Mouse (Mus musculus): ENCODE results near the gene Sh3rf1. TPM values are rescaled to one million over a fixed set of nuclear protein-coding genes. Genes with fewer than 3 reads are reported as not detected.

Gene Sh3rf1
- polyA plus RNA-seq, 1 experiment from 2014 or later: 8.6 TPM

DNA sequence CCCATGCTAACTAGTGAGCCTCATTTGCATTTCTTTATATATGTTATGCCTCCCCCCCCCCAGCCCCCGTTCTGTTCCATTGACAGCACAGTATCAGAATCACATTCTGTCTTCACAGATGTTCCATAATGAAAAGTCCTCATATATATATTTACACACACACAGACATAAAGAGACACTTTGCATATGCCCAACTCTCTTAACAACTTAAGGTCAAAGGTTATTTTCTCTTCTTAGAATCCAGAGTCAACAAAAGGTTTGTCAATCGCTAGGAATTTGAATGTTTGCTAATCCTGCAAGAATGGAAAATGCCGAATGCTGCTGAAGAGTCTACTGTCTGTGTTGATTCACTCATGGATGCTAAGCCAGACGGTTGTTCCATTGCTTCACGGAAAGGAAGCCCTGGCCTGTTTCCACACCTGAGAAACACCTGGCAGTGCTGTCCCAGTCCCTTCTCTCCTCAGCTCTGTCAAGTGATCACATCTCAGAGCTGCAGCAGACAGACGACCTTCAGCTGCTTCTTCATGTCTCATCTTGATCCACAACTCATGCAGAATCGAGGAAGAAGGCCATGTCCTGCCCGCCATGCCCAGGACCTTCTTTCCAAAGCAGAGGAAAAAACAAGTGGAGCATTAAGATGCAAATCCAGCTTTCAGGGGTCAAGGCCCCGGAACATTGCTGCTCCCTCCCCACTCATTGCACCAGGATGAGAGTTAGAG is 213.1 kb downstream of the Sh3rf1 start:
- Histone ChIP-seq H3K36me3 (ENCODE audit: control insufficient read depth, insufficient read depth, low read length) (no peaks in the 10 kb centered on the region), H3K27me3 (ENCODE audit: control insufficient read depth, insufficient read depth, low read length) (no peaks in the 10 kb centered on the region), H3K4me2 (ENCODE audit: low read depth, severe bottlenecking) (no peak overlapping the region), H3K27ac (replicated peaks; ENCODE audit: low read depth, low read length) (no peak overlapping the region), H3K9ac (ENCODE audit: low read length) (no peak overlapping the region), H3K4me1 (ENCODE audit: control insufficient read depth, insufficient read depth, low read length) (no peaks in the 10 kb centered on the region), H3K9me3 (ENCODE audit: control insufficient read depth, low read length) (no peaks in the 10 kb centered on the region), H3K4me3 (ENCODE audit: low read depth, low read length) (no peak overlapping the region)
- no peak for ATAC-seq (ENCODE audit: insufficient number of reproducible peaks, low FRiP score, low TSS enrichment, low read depth)
- no peak for DNase-seq (ENCODE audit: low spot score)
- 66% methylated on average over 9 of the region's 9 CpGs for whole genome bisulfite sequencing

DNA sequence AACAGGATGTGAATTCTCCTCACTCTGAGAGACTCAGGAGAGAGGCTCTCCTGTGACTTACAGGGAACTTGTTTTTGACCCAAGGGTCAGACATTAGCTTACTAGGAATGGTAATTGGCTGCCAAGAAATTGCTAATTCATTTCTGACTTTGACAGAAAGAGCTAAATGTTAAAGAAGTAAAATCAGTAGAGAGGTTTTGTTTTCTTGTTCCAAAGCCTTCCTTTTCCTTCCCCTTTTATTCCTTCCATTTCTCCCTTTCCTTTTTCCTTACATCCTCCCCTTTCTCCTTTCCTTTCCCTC is 213.6 kb downstream of the Sh3rf1 start:
- ATAC-seq (ENCODE audit: insufficient number of reproducible peaks, low FRiP score, low TSS enrichment, low read depth) (no peak), DNase-seq (ENCODE audit: low spot score) (no peak)
- Histone ChIP-seq H3K4me2 (ENCODE audit: low read depth, severe bottlenecking) (no peak overlapping the region), H3K27me3 (ENCODE audit: control insufficient read depth, insufficient read depth, low read length) (no peaks in the 10 kb centered on the region), H3K27ac (replicated peaks; ENCODE audit: low read depth, low read length) (no peak overlapping the region), H3K9ac (ENCODE audit: low read length) (no peak overlapping the region), H3K4me1 (ENCODE audit: control insufficient read depth, insufficient read depth, low read length) (no peaks in the 10 kb centered on the region), H3K4me3 (ENCODE audit: low read depth, low read length) (no peak overlapping the region), H3K36me3 (ENCODE audit: control insufficient read depth, insufficient read depth, low read length) (no peaks in the 10 kb centered on the region), H3K9me3 (ENCODE audit: control insufficient read depth, low read length) (no peaks in the 10 kb centered on the region)

DNA sequence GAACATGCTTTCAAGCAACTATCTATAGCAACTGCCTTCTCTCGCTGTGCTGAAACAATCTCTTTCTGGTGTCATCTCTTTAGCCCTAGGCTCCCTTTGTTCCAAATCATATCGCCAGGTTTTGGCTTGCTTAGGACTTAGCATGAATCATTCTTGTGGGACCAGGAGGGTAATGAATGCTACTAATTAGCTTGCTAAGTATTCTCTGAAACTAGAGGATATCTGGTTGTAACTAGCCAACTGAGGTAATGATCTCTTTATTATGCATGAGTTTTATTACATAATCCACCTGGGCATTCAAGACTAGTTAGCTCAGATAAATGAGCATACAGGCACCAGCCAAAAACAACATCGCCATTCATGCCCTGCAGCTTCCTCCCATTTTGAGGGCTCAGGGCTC is 219.3 kb downstream of the Sh3rf1 start:
- H3K9ac ChIP-seq (ENCODE audit: low read length): no peak overlapping the region
- H3K4me1 ChIP-seq (ENCODE audit: control insufficient read depth, insufficient read depth, low read length): no peaks in the 10 kb centered on the region
- no peak overlapping the region for H3K4me3 ChIP-seq (ENCODE audit: low read depth, low read length)
- no peaks in the 10 kb centered on the region for H3K27me3 ChIP-seq (ENCODE audit: control insufficient read depth, insufficient read depth, low read length)
- DNase-seq (ENCODE audit: low spot score): no peak
- H3K9me3 ChIP-seq (ENCODE audit: control insufficient read depth, low read length): no peaks in the 10 kb centered on the region
- H3K27ac ChIP-seq (replicated peaks; ENCODE audit: low read depth, low read length): no peak overlapping the region
- H3K36me3 ChIP-seq (ENCODE audit: control insufficient read depth, insufficient read depth, low read length): no peaks in the 10 kb centered on the region
- H3K4me2 ChIP-seq (ENCODE audit: low read depth, severe bottlenecking): no peak overlapping the region
- 92% methylated on average over 3 of the region's 3 CpGs for WGBS
- ATAC-seq (ENCODE audit: insufficient number of reproducible peaks, low FRiP score, low TSS enrichment, low read depth): no peak

DNA sequence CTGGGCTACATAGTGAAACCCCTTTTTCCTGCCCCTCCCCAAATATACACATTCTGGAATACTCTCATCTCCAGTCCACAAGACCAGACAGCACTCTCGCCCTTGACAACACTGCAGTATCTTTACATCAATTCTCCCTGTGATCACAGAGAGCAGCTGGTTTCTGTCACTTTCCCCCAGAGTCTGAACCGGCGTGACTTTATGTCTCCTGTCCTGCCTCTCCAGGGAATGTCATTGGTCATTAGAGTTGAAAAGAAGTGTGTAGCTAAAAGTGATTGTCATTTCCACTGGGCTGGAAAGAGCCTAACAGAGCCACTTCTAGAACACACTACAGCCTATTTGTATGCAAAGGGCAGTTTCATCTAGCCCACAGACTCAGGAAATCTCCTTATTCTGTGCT is 220.7 kb downstream of the Sh3rf1 start:
- Histone ChIP-seq H3K4me3 (ENCODE audit: low read depth, low read length) (no peak overlapping the region), H3K27ac (replicated peaks; ENCODE audit: low read depth, low read length) (no peak overlapping the region), H3K4me2 (ENCODE audit: low read depth, severe bottlenecking) (no peak overlapping the region), H3K27me3 (ENCODE audit: control insufficient read depth, insufficient read depth, low read length) (no peaks in the 10 kb centered on the region), H3K36me3 (ENCODE audit: control insufficient read depth, insufficient read depth, low read length) (no peaks in the 10 kb centered on the region), H3K9me3 (ENCODE audit: control insufficient read depth, low read length) (no peaks in the 10 kb centered on the region), H3K4me1 (ENCODE audit: control insufficient read depth, insufficient read depth, low read length) (no peaks in the 10 kb centered on the region), H3K9ac (ENCODE audit: low read length) (no peak overlapping the region)
- ATAC-seq (ENCODE audit: insufficient number of reproducible peaks, low FRiP score, low TSS enrichment, low read depth) (no peak), DNase-seq (ENCODE audit: low spot score) (no peak)
- 45% methylated on average over 3 of the region's 3 CpGs for WGBS

Other genes starting within 250 kb of the Sh3rf1 start
- 10.6 and 11.1 TPM in 2 replicates for gene Clcn3, start 240.6 kb upstream of the Sh3rf1 start, polyA plus RNA-seq (2014; fragmentation: Nextera tagmentation; extraction: Ambion mirVana)
- 23.1 and 24.1 TPM in 2 replicates for gene Nek1, start 230.7 kb upstream of the Sh3rf1 start, polyA plus RNA-seq (2014; fragmentation: Nextera tagmentation; extraction: Ambion mirVana)

Measured in limb, embryonic 11.5 days (tissue).